Mouse (Mus musculus): ENCODE measurements around the gene Mmel1.

DNA sequence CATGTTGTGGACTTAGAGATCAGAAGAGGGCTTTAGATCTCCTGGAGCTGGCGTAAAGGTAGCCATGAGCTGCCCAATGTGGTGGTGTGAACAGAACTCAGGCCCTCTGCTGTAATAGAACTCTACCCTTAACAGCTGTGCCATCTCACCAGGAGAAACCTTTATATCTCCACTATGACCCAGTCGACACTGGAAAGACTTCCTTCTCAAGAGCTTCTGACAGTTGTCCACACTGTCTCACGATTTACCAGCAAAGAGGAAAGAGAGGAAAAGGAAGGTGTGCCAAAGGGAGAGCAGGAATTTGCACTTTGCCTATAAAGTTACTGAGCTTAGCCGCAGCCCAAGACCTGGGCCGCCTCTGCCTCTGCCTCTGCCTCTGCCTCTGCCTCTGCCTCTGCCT, 72.4 kb downstream of the Mmel1 start:
- TF ChIP-seq CTCF (IDR thresholded peaks at IDR 0.05; ENCODE audit: borderline replicate concordance, insufficient read depth, low read length), result no peak
- no peak for TF ChIP-seq POLR2A (IDR thresholded peaks at IDR 0.05; ENCODE audit: low read depth, low read length)

Data from embryonic fibroblast, embryonic 13.5 days (primary cell).